Mouse (Mus musculus) Muller cell, postnatal 12 days (primary cell): ENCODE measurements at regions not wholly inside any gene's neighbourhood (a gene's known extent, or its start where the extent isn't known, plus 50 kb on each side); places are given as distances from the start of the nearest gene placed in this dataset.
"Not testable (repeated sequence)": the region's sequence is repeated elsewhere in the genome, so short reads cannot be mapped to it uniquely, and the experiment has no call there.

ENCODE experiments used
- DNase-seq: peaks from one replicate; pipeline ENCODE4 v3.0.0-alpha.2; 2015; ENCODE audit errors: inconsistent ontology term

DNA sequence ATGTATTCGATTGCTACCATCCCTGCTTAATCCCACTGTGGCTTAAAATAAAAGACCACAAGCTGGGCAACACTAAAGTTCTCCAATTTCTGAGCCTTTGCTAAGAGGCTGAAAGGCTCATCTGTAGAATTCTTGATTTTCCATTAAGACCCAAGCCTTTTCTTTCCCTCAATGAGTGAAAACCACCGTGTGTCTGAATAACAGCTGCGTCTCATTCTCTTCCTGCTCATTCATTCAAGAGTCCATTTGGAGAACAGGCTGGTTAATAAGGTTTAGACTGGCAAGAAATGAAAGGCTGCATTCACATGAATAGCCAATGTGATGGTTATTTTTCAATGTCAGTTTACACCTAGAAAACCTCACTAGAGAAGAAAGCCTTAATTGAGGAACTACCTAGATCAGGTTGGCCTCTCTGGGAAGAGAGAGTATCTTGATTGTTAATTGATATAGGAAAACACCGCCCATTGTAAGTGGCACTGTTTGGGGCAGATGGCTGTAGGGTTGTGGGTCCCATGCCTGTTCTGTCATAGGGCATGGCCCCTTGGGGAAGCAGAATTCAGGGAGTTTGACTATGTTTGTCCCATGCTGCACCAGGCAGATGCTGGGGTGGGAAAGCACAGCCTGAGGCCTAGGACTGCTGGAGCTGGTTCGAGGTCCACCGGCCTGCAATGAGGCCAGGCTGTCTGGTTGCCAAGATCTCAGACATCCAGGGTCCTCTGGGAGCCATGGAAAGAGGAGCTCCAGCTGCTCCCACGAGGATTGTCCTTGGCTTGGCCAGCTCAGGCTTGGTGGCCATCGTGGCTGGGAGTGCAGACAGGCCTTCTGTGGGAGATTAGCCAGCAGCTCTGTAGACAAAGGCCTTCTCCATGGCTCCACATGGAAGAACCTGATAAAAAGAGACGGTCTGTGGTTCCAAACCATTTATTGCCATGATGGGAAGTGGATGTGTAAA, 161.3 kb upstream of the Castor2 start:
- peak; percentile 87 for DNase-seq

DNA sequence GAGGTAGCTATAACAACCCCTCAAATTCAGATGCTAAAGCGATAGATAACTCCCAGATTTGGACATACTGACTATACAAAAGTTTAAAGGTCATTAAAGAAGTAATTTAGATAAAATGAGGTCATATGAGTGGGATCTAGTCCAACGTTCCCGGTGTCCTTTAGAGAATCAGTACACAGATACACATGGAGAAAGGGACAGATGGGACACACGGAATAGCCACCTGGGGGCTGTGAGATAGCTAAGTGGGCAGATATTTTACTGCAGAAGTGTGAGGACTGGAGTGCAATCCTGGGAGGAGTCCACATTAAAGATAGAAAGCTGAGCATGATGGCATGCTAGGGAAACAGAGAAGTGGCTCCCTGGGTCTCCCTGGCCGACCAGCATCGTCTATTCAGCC, 164.1 kb upstream of the Castor2 start:
- DNase-seq, result no peak

DNA sequence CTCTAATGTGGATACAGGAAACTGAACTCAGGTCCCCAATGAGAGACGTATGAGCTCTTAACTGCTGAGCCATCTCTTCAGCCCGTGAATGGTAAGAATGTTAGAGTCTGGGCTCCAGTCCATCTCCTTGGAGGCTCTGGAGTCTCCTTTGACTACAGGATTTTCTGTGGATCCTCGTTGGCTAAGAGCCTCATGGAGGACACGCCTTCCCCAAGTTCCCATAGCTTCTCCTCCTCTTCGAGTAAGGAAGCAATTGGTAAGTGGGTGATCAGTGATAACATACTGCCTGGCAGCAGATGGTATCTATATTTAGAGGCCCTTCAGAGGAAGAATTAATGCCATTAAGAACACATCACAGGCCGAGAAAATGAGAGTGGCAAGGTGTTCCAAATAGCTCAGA, 164.5 kb upstream of the Castor2 start:
- DNase-seq, result no peak

DNA sequence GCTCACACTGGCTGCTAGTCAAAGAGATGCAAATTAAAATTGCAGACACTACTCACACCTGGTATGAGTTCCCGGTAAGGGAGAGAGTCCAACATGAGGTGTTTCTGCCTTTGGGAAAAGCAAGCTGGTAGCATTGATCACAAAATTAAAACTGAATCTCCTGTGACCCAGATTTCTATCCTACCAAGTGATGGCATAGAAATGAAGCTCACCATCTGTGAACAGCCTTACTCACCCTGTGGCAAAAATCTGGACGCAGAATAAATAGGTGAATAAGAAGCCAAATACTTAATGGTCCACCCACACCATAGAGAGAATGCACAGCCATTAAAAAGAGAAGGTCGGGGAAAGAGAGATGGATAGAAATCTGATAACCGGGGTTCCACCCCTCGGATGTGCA, 169.4 kb upstream of the Castor2 start:
- no peak for DNase-seq

DNA sequence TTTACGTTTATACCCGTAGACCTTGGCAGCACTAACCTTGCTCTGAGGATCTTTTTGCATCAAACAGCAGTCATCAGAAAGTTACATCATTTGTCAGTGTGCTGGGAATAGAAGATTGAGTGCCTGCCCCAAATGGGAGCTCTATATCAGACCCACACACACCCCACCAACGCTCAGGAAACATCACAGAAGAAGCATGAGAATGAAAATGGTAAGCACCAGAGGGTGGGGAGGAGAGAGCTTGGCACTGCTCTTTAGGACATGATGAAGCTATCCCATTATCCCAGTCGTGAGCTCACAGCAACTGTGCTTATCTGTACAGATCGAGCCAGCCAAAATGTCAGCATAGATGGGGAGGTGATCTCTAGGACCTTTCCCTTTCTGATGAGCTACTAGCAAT, 172.5 kb upstream of the Castor2 start:
- DNase-seq, result no peak

DNA sequence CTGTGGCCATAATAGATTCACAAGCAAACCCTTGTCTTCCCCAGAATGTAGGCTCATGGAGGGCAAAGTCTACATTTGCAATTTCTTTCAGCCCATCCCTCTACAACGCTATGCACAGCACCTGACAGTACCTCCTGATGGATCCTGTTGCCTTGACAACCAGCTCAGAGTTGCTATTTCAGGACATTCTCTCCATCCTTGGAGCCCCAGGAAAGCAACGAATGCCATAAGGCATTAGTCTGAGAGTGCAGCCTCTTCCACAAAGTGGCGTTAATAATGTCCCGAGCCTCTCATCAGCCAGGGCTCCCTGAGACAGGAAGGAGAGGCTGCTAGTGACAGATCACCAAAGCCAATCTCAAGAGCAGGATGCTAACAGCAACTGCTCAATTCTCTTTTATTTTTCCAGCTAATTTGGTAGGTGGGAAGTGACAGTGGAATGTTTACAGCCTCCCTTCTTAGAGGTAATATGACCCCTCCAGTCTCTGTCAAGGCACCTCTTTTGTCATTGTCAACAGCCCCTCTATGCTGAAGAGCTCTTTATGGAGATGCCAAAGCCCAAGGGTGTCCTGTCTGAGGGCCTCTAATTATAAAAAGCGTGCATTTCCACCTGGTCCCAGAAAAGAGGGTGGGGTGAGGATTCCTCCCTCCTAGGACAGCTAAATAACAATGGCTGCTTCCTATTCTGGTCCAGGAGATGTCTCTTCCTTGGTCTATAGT, 174.2 kb upstream of the Castor2 start:
- no peak for DNase-seq

DNA sequence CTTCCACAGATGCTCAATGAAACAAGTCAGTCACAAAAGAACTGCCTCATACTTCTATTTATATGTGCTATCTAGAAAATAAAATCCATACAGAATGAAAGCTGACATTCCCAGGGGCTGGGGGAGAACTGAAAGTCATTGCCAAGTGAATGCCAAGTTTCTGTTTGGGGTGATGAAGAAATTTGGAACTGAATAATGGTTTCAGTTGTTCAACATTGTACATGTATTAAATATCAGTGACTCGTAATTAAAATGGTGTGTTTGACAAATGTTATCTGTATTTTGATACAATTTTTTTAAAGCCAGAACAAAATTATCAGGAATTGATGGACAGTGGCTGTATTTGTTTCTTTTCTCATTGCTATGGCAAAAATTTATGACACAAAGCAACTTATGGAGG, 177.3 kb upstream of the Castor2 start:
- DNase-seq, result no peak

DNA sequence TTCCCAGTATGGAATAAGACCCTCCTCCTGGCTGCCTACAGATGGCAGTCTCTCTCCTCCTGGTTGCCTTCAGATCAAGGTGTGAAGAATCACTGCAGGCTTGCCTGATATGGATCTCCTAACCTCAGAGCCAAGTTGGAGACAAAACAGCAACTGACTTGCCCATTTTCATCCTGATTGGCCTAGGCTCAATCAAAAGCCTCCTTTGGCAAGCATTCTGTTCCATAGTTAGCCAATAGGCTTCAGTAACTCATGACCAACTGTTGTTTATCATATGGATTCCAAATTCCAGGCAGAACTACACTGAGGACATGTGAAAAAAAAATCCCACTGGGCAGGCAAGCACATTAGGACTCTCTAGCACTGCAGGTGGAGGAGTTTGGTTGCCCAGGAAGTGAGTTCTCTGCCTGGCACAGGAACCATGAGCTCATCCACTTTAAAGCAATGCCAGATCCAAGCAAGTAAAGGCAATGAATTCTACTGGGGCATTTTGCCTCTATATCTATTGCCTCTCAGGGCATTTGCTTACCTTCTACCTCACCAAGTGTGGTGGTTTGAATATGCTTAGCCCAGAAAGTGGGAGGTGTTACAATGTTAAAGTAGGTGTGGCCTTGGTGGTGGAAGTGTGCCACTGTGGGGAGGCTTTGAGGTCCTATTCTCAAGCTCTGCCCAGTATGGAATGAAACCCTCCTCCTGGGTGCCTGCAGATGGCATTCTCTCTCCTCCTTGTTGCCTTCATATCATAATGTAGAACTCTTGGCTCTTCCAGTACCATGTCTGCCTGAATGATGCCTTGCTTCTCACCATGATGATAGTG, 183.6 kb upstream of the Castor2 start:
- DNase-seq, result no peak

DNA sequence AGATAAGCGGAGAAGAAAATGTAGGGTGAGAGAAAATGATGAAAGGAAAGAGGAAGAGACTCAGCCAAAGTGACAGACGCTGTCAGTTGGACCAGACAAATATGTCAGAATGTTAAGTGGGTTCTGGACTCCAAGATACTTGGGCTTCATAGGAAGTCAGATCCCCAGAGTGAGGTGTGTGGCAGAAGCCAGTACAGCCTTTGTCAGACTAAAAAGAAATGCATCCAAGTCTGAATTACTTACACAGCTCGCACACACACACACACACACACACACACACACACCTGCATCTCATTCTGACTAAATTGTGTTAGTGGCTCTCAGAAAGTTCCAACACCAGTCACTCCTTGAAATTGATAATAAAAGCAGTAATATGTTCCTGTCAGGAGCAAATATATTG, 192.1 kb upstream of the Castor2 start:
- DNase-seq, result no peak

DNA sequence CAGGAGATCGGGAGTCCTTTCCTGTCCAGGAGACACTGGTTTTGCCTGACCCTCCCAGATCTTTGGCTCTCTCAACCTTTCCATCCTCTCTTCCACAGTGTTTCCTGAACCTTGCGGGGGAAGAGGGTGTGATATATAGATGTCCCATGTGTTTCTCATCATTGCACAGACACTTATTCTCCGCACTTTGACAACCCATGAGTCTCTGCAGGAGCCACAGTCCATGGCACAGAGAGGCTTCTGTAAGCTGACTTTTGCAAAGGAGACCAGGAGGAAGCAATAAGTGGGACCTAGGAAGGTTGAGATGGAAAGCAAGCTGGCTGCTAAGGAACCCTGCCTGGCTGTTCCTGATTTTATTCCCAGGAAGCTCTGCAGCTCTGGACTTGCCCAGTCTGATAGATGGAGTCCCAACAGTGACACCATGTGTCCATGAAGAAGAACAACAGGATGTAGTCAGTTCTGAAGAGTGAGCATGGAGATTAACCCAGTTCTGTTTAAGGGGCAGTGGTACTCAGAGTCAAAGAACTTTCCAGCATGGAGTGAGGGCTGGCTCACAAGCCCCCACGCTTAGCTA, 201.4 kb upstream of the Castor2 start:
- peak; percentile 17 for DNase-seq

DNA sequence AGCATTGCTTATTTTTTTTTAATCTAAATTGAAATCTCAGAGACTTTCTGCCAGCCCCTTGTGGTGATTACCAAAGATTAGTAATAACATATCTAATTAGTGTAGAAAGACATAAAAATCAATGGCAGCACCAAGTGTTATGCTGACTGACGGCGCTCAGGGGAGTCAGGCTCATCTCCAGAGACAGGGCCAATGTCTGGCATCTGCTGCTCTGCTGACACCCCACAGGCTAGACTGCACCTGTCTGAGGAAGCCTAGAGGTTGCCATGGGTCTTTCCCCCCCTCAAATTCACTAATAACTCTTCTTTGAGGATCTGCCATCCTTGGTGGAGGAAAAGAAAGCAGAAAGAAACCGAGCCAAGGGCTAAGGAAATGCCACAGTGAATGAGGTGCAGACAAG, 208.8 kb upstream of the Castor2 start:
- no peak for DNase-seq

DNA sequence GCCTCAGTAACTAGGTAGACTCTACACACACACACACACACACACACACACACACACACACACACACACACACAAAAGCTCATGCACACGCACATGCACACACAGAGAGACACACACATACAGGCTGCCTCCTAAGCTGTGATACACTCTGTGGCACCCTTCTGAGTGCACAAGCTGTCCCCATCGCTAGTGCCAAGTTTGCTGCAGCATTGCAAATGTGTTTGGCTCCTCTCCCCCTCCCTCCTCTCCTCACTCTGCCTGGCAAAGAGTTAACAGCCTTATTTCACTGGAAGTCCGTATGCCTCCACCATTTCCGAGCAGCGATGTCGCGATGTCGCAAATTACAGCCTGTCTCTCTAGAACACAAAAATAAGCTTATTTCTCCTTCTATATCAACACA, 209.7 kb upstream of the Castor2 start:
- DNase-seq, result no peak

DNA sequence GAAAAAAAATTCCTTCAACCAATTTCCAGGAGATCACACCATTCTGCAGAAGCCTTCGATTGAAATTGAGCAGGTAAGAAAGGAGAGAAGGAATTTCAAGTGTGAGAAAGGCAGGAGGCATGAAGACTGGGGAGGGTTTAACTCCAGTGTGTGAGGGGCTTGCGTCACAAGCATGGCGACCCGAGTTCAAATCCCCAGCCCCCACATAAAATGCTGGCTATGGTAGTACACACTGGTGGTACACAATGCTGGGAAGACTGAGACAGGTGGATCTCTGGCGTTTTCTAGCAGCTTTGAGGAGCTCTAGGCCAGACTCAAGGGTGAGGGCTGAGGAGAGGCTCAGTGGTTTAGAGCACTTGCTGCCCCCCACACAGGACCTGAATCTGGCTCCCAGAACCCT, 214.0 kb upstream of the Castor2 start:
- no peak for DNase-seq

DNA sequence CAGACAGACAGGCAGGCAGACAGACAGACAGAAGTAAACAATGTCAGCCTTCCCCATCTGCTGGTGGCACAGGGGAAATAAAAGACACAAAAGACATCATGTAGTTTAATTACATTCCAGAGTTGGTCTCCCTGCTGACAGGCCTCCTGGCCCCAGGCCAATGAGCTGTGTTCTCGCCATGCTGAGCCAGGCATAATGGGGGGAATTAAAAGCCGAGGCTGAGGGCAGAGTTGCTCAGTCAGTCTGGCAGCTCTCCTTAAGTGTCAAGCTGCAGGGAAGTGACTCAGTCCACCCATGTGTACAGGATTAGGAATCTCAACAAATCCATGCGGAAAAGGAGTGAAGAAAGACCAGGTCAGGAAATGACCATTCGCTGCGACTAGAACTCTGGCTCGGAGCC, 214.5 kb upstream of the Castor2 start:
- DNase-seq, result peak; percentile 98

DNA sequence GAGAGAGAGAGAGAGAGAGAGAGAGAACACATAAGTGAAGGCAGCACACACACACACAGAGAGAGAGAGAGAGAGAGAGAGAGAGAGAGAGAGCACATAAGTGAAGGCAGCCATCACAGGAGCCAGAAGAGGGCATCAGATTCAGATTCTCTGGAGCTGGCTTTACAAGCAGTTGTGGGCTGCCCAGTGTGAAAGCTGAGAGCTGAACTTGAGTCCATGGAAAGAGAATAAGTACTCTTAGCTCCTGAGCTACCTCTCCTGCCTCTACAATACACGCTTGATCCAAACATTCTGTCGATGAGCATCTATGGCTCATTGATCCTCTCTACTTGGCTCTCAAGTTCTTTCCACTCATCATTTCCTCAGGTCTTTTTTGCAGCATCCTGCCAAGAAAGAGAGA, 214.9 kb upstream of the Castor2 start:
- DNase-seq, result no peak

DNA sequence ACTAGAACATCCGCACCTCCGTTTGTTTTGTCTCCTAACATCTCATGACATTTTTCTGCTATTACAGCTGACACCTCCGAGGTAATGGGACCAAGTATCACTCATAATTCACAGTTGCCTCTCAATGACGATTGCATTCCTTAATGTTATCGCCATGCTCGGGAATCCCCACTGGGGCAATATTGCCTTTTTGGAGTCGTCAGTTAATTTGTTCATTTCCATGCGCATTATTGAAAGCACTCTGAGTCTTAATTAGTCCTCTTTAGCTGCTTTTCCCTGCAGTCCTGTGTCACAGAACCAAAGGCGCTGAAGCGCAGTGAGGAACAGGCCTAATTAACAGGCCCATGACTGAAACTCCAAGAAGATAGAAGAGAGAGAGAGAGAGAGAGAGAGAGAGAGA, 255.0 kb upstream of the Castor2 start:
- DNase-seq, result peak; percentile 68

DNA sequence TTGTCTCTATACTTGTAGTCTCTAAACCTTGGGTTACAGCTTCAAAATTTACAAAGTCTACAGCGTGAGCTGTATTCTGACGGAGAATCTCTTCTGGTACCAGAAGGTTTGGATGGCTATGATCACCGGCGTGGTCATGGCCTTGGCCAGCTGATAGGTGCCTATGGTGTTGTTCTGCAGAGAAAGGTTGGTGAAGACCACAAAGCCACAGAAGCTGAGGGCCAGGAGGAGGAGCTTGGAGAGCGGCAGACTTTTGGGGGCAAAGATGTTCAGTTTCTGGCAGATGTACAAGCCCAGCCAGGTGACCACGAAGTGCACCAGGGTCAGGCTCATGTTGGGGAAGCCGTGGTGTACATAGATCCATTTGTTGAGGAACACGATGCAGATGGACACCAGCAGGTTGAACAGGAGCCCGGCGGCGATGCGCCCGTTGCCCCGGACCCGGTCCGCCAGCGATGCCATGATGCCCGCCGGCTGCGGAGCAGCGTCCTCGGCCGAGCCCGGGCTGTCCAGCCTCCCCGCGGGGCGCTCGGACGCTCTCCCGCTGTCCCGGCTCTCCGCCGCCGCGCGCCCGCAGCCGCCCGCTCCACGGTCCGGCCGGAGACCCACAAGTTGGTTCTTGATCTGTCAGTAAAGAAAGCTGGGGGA, 257.3 kb upstream of the Castor2 start:
- DNase-seq, result not testable (repeated sequence)

DNA sequence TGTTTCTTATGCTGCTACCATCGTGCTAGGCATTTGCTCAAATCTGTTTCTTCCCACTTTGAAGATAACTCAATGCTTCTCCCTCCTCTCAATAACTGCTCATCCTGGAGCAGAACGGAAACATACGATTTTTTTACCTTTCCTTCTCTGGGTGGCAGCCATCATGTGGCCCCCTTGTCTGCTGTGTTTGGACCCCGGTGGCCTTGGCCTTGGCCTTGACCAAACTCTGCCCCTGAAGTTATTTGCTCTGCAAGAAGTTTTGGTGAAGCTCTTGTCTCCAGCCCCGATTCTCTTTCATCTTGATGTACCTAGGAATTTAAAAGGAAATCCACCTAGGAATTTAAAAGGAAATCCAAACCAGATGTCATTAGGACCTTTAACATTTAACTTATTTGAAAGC, 261.2 kb upstream of the Castor2 start:
- no peak for DNase-seq

DNA sequence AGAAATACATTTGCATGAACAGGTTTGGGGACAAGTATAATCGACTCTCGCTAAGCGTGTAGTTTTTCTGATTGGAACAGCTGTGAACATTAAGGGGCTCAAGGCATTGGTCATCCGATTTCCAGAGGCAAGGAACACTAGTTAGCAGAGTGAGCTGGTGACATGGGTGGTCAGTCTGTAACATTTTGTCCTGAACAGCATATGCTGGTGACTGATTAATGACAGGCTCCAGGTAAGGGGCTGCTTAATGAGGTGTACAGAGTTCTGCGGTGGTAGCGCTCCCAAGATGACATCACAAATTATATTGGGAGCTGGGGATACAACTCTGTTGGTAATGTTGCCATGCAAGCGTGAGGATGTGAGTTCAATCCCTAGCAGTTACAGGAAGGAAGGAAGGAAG, 266.3 kb upstream of the Castor2 start:
- DNase-seq, result no peak

DNA sequence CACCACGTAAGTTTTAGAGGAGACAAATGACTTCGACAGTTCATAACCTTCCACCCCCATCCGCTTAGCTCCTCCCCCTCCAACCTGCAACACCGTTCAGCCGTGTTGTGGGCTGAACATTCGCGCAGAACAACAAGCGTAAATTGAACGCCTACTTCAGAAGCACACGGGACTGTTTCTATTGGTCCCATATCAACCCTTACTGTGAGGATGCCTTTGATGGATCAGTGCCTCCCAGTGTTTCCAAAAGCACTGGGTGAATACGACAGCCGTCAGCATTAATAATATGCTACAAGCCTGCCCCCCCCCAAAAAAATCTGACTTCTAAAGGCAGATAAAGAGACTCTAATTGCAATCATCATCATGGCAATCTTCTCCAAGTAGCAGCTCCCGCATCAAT, 271.3 kb upstream of the Castor2 start:
- DNase-seq, result no peak

DNA sequence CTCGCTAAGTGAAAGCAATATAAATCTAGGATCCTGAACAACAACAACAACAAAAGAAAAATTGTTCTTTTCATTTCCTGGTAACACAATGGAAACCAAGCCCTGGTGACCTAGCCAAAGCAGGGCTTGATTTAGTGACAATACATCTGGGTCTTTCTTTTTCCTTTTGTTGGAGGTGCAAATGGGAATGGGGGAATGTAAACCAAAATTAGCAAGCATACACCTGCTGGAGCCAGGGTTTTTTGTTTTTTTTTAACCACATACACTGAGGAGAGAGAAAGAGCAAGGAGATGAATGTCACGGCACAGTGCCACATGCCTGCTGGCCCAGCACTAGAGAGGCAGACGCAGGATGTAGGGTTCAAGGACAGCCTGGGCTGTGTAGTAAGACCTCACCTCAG, 275.6 kb upstream of the Castor2 start:
- DNase-seq, result no peak
